Mouse (Mus musculus): ENCODE results near the gene Zar1l.
"Not testable (repeated sequence)": the region's sequence is repeated elsewhere in the genome, so short reads cannot be mapped to it uniquely, and the experiment has no call there.

The Zar1l gene

DNA sequence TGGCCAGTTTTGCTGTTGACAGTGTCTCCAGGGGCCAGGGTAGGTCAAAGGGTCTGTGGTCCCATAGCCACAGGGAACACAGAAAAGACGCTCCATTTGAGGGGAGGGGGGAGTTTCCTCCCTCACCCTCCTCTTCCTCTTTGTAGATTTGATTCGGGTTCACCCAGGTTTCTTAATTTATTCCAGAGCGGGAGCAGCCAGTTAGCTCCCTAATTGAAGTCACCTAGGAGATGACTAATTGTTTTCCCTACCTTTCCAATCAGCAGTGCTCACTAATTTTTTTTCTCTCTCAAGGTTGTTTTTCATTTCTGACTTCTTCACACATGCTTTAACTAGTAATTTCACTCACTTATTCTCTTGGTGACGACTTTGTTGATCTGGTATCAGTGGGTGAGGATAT is at the start of gene Zar1l:
Gene Zar1l (minus strand): TSS at position 101 of the 400 bp plus-strand sequence.
- no peak for DNase-seq

DNA sequence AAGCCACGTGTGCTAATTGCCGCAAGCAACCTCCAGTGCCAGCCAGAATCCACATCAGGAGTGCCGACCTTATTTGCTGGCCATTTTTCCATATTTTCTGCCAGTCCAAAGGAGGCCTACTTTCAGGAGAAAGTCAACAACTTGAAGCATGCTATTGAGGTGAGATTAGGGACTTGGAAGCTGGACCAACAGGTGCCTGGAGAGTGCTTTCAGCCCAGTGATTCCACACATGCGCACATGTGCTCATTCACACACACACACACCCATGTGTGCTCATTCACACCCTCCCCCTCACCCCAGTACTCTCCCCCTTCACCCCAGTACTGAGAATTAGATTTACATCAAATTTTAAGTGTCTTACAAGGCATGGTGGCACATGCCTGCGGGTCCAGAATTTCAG is 49.0 kb upstream of the Zar1l start:
- no peak for DNase-seq

DNA sequence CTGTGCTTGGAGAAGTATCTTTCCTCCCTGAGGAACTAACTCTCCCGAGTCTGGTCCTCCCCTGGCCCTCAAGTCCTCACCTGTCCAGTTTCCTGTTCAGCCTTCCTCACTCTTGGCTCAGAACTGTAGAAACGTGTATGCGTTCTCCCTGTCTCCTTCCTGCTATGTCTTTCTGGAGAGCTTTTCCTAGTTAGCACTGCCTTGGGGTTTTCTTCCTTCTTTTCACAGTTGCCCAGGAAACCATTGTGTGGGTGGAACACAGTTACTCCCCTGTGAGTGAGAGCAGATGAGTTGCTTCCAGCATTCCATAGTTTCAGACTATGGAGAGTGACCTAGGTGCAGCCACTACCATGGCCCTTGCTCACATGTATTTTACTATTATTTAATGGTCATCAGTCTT is 48.3 kb upstream of the Zar1l start:
- no peak for DNase-seq

DNA sequence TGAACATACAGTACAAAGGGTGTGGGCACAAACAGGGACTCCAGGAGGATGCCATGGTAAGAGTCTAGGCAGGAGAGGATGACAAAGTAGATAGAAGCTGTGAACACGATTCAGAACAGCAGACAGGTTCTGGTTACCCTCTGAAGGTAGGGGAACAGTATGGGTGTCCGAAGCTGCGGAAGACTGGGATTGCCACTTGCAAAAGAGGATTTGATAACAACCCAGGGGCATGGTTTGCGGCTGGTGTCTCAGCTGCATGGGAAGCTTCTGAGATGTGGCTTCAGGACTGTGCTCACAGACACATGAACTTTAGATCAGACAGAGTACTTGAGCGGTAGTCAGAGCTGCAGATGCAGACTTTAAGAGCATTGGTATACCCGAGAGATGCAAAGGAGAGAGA is 46.5 kb upstream of the Zar1l start:
- DNase-seq: no peak

DNA sequence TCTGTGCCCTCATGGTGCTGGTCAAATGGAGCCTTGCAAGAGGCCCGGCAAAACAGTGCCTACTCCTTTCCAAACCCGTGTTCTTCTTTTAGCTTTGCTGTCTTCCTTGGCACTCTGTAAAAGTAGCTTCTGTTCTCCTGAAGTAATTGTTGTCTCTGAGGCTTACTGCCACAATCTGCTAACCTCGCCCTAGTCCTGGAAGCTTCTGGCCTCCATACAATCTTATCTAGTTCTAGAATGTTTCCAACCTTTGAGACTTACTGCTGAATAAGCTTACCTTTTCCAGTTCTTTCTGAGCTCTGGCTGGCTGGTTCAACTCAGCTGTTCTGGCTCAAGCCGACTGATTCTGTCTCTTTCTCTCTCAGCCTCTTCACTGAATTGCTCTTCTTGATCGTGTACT is 43.8 kb upstream of the Zar1l start:
- no peak for DNase-seq

DNA sequence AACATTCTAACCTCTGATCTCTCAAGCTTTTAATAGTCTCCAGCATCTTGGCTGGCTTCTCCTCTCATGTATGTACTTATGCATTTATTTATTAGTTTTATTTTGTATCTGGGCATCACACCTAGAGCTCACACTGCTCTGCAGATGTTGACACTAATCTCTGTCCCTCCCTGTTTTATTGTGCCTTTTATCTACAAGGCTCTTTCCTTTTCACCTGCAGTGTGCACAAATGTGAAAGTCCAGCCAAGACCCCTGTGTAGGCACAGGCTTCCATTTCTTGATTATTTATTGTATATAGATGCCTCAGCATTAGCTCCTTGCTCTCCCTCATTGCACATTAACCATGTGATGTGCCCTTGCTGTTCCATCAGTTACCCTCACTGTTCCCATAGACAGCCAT is 43.4 kb upstream of the Zar1l start:
- DNase-seq: no peak

DNA sequence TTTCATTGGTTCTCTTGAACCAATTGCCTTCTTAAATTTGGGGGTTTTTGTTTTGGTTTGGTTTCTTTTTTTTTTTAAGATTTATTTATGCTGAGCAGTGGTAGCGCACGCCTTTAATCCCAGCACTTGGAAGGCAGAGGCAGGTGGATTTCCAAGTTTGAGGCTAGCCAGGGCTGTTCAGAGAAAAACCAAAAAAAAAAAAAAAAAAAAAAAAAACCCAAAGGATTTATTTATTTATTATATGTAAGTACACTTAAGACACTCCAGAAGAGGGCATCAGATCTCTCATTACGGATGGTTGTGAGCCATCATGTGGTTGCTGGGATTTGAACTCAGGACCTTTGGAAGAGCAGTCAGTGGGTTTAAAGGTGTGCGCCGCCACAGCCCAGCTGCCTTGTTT is 42.9 kb upstream of the Zar1l start:
- DNase-seq: no peak

DNA sequence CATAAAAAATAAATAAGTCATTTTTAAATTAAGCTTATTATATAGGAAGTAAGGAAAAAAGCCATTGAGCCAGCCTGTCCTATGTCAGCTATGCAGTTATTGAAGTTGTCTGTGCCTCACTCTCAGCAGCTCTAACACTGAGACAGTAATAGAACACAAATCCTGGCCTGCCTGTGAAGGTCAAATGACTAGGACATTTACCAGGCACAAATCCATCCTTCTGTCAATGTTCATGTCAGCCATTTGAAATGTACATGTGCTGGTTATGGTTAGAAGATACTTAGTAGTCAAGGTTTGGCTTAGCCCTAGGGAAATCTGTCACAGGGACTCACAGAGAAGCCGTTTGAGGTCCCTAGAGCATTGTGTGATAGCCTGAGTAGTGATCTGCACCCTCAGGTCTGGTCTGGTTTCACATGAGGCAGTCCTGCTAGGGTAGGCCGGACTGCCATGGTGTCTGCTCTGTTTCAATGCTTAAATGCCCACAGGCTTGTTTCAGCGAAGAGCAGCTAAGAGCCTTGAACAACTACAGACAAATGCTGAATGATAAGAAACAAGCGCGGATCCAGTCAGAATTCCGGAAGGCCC is 41.6 kb upstream of the Zar1l start:
- DNase-seq: no peak

DNA sequence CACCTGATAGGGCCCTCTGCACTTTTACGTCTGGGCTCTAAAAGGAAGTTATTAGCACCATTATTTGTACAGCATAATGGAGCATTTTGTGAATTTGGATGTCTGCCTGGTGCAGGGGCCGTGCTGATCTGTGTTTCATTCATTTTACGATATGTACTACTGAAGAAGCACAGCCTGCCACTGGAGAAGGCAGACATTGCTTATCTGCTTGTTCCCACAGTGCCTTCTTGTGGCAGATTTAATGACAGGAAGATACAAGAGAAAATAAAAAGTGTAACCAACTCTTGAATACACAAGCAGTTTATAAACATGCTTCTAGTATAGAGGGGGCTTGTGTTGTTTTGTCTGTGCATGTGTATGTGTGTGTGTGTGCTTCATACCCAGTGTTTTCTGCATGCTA is 33.7 kb upstream of the Zar1l start:
- DNase-seq: no peak

DNA sequence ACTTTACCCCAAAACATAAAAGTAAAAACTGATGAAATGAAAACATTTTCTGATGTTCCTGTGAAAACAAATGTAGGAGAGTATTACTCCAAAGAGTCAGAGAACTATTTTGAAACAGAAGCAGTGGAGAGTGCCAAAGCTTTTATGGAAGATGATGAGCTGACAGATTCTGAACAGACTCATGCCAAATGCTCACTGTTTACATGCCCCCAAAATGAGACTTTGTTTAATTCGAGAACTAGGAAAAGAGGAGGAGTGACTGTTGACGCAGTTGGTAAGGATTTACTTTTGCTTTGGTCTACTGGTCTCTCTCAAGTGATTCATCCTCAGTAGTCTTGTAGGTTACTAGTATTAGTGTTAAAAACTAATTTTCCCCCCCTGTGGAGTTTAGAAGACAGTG is 25.2 kb upstream of the Zar1l start:
- no peak for DNase-seq

DNA sequence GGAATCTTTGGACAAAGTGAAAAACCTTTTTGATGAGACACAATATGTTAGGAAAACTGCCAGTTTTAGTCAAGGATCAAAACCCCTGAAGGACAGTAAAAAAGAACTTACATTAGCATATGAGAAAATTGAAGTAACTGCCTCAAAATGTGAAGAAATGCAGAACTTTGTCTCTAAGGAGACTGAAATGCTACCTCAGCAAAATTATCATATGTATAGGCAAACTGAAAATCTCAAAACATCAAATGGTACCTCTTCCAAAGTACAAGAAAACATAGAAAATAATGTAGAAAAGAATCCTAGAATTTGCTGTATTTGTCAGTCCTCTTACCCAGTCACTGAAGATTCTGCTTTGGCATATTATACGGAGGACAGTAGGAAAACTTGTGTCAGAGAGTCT is 23.3 kb upstream of the Zar1l start:
- DNase-seq: no peak

DNA sequence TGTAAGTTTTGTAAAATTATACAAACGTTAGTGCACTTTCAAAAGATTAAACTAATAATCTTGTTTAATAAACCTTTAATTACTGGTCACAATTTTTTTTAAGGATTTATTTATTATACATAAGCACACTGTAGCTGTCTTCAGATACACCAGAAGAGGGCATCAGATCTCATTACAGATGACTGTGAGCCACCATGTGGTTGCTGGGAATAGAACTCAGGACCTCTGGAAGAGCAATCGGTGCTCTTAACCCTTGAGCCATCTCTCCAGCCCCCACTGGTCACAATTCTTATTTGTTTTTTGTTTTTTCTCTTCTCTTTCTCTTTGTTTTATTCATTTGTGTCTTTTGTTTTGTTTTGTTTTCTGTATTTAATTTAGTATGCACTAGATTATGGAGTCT is 7.3 kb upstream of the Zar1l start:
- no peak for DNase-seq

DNA sequence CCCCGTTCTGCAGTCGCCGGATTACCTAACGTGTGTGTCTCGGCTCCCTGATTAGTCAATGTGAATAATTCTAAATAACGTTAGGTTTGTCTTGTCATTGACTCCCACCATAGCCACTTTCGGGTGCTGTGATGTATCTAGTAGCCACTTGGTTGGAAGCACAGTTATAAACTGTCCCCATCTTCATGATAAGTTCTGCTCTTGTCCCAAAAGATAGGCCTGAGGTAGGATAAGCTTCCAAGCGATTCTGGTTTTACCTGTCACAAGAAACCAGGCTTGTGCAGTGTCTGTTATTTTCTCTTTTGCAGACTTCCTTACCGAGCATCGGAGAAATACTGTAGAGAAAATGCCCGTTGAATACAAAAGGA is 4.9 kb upstream of the Zar1l start:
- DNase-seq: no peak

DNA sequence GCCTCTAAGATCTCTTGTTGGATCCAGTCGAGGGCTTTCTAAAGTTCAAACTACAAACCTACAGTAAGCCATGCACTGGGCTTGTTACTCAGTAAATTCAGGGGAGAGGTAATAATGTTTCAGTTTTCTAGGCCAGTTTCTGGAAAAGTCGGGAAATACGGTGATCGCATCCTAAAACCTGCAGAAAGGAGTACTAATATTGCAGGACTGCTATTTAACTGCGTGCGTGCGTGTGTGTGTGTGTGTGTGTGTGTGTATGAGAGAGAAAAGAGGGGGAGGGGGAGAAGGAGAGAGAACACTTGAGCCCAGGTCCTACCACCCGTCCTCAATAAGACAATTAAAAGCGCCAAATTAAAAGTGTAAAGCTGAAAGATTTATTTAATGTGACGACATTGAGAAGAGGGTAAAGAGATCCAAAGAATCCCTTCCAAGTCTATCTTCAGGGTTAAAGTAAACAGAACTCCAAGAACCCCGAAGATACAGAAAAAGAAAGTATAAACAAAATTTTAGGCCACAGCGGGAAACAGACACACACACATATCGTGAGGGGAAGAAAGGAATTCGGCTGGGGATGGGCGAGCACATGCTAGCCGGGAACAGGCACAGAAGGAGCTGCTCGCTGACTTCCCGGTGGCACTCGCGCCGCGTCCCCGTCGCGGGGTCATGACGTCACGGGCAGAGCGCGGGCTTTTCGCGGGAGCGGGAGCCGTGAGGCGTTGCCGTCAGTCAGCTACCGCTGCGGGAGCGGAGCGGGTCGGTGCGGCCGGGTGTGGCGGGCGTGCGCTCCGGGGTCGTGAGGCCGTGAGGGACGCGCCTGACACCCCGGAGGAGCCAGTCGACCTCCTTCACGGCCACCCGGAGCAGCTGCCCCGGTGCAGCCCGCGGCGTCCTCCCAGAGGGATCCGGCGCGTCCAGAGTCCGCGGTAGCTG is 4.2 kb upstream of the Zar1l start, which contains the start of gene Brca2:
Gene Brca2 (plus strand): TSS at position 694 of the 930 bp plus-strand sequence.
- DNase-seq: peak; percentile 92 to 96

DNA sequence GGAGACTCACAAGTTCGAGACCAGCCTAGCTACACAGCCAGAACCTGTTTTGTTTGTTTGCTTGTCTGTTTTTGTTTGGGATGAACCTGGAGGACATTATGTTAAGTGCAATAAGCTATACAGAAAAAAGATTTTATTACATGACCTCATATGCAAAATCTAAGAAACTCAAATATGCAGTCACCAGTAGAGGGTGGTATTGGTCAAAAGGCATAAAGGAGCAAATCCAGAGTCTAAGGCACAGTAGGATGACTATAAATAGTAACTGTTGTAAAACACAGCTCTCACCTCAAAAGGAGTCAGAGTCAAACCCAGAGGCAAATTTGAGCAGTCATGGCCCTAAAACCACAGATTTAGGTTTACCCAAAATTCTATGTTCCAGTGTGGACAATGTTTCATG is 1.6 kb upstream of the Zar1l start:
- no peak for DNase-seq

DNA sequence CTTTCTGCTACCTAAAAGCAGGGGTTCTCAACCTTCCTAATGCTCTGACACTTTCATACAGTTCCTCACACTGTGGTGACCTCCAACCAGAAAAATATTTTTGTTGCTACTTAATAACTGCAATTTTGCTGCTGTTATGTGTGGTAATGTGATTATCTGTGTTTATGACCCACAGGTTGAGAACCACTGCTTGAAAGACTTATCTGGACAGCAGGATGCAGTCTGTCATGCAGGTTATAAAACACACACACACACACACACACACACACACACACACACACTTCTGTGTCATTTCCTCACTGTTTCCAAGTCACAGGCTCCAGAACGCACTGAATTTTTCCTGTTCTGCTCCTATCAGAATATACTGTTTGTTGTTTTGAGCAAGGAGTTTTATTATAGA is 3.9 kb downstream of the Zar1l start:
- no peak for DNase-seq

DNA sequence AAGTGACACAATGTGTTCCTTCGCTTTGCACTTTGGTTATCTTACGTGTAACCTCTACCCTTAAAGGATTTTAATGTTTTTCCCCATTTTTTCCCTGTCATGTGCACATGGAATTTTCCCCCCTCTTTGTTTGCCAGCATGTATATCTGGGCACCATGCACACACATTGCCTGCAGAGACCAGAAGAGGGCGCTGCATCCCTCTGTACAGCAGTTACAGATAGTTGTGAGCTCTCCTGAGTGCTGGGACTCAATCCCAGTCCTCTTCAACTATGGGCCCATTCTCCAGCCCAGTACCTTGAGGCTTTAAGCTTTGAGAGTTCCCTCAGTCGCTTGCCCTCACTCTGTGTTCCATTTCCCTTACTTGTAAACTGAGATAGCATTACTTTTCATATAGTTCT is 4.7 kb downstream of the Zar1l start:
- no peak for DNase-seq

DNA sequence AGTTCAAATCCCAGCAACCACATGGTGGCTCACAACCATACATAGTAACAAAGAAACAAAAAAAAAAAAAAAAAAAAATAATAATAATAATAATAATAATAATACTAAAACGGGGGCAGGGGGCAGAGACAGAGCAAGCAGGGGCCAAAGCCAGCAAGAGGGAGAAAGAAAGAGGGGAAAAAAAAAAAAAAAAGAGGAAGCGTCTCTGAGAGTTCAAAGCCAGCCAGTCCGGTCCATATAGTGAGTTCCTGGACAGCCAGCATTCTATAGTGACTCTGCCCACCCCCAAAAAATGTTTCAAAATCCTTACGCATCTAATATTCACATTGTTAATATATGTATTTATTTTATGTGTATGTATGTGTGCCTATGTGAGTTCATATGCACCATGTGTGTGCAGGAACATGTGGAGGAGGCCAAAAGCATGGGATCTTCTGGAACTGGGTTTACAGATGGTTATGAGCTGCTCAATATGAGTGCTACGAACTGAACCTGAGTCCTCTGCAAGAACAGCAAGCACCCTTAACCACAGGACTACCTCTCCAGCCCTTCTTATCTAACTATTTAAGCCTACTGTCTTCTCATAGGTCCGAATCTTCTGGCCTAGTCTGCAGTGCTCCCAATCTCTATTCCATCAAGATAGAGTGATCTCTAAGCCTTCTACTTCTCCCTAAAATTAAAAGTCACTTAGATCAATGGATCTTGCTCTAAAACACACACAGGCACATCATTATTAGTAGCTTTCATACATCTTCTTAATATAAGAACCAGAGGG is 7.3 kb downstream of the Zar1l start:
- DNase-seq: no peak

DNA sequence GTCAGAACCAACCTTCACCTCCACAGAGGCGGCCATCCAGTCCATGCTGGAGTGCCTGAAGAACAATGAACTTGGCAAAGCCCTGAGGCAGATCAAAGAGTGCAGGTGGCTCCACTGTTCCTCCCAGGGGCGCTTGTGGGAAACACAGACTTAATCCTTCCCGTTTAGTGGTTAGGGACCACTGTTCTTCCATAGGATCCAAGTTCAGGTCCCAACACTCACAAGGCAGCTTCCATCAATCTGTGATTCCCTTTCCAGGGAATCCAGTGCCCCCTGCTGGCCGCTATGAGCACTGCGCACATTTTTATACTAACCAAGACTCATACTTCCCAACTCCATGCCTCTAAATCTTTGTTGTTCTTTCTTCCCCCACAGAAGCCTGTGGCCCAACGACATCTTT is 22.2 kb downstream of the Zar1l start:
- peak; percentile 34 to 46 for DNase-seq

DNA sequence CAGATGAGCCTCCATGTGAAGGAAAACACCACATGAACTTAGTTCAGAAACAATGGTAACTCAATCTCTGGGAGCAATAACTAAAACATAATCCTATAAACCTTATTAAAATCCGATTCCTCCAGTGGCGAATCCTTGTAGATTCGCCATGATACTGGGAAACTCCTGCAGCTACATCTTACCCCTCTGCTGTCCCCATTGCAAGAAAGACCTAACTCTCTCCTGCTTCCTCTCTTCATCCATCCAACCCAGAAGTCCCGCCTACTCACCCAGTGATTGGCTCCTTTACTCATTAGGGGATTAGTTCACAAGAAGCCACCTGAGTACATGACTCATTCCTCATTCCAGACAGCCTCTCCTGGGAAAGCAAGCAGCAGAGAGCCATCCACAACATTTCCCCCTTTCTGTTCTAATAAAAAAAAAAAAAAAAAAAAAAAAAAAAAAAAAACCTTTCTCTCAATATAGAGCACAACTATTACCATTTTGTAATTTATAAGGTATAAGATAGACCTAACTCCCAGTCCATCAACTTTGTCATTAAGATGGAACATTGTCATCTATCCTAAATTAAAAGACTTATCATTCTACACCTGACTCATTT is 26.3 kb downstream of the Zar1l start:
- DNase-seq: not testable (repeated sequence)

DNA sequence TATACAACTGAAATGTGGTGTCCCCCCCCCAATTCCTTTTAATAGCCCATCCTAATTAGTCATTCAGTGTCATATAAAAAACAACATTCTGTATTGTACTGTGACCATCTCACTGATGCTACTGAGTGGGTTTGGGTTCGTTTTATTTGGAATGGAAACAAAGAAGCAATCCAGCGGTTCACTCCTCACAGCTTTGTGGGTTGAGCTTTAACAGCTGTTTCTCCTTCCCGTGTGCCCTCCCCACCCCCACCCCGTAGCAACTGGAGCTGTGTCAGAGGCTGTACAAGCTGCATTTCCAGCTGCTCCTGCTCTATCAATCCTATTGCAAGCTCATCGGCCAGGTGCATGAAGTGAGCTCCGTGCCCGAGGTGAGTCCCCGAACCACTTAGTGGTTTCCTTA is 27.1 kb downstream of the Zar1l start:
- DNase-seq: no peak

DNA sequence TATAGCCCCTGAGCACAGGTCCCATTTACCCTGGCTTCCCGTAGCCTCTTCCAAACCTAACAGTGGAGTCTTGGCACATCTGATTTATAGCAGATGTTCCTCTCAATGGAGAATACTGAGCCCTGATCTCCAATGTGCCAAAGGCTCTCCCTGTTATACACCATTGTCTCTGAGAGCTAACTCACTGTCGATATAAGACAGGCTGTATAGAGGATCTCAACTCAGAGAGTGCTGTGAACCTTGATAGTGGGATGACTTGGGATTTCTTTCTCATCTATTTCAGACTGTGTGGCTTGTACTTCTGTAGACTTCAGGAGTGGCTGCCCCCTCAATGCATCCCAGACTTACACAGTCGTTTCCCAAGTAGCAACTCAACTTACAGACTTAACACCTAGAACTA is 27.7 kb downstream of the Zar1l start:
- no peak for DNase-seq

DNA sequence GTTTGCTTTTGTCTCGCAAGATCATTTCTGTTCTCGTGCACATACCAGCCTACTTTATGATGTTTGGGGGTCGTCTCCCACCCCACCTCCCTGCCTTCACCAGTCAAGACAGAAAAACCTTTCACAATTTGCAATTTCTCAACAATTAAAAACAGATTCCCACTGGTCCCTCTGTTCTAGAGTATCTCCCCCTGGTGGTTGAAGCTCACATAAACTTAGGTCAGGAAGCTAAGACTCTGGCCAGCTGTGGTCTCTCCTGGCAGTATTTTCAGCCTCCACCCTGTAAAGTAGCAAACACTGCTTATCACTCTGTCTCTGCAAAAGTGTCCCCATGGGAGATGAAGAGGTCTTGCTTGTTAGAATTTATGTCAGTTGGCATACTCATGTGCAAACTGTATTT is 32.8 kb downstream of the Zar1l start:
- DNase-seq: no peak

All from cerebellum, adult 18-20 months (tissue).